Mouse (Mus musculus) kidney, adult 2 months (tissue): ENCODE results near the gene Ublcp1. TPM values are rescaled to one million over a fixed set of nuclear protein-coding genes. Genes with fewer than 3 reads are reported as not detected.

Source experiments
- DNase-seq: peaks from one replicate; pipeline ENCODE4 v3.0.0; 2021
- H3K27ac ChIP-seq: fragments of 200-500 bp; 2 replicates; pipeline ENCODE4 v1.5.1; 2012; ENCODE audit warnings: low read depth, low read length, control low read depth, inconsistent platforms; ENCODE audit not compliant: insufficient read depth
- H3K27me3 ChIP-seq: fragments of 200-500 bp; replicated peaks from 2 replicates; pipeline ENCODE4 v1.6.1; 2012; ENCODE audit warnings: mild to moderate bottlenecking, moderate library complexity, low read length, inconsistent platforms; ENCODE audit not compliant: control insufficient read depth, insufficient read depth
- H3K36me3 ChIP-seq: fragments of 200-500 bp; 2 replicates; pipeline ENCODE4 v1.6.1; 2012; ENCODE audit warnings: mild to moderate bottlenecking, moderate library complexity, low read length, inconsistent platforms; ENCODE audit not compliant: control insufficient read depth, insufficient read depth
- H3K4me1 ChIP-seq: fragments of 200-500 bp; 2 replicates; pipeline ENCODE4 v1.6.1; 2011; ENCODE audit warnings: low read length; ENCODE audit not compliant: control insufficient read depth, insufficient read depth
- H3K4me3 ChIP-seq: fragments of 200-500 bp; 2 replicates; pipeline ENCODE4 v1.5.1; 2011; ENCODE audit warnings: mild to moderate bottlenecking, low read depth, low read length, control low read depth; ENCODE audit not compliant: insufficient read depth
- CTCF ChIP-seq: fragments of 200-500 bp; conservative IDR thresholded peaks from 2 replicates; pipeline ENCODE4 v1.5.1; 2011; ENCODE audit warnings: low read depth, mild to moderate bottlenecking, control low read depth, low read length, moderate library complexity, mixed read lengths; ENCODE audit not compliant: insufficient read depth, insufficient read length
- POLR2A ChIP-seq: fragments of 200-500 bp; IDR thresholded peaks from one replicate; pipeline ENCODE4 v1.6.1; 2011; ENCODE audit warnings: low read depth, low read length, control low read depth
- WGBS: fragments of 180-500 bp; shearing (Covaris S2); methylation state at CpG from one replicate; pipeline ENCODE4 v1.1.7; 2018; 5-methylcytosine and 5-hydroxymethylcytosine counted together
- polyA plus RNA-seq: library from polyadenylated mRNA; depleted of rRNA; stranded (reverse); fragments of >200 nt; gene quantifications from 2 replicates; pipeline ENCODE4 v1.2.3, GENCODE M21; 2012

Ublcp1 gene
- polyA plus RNA-seq, 1 experiment = 18.7 TPM

DNA sequence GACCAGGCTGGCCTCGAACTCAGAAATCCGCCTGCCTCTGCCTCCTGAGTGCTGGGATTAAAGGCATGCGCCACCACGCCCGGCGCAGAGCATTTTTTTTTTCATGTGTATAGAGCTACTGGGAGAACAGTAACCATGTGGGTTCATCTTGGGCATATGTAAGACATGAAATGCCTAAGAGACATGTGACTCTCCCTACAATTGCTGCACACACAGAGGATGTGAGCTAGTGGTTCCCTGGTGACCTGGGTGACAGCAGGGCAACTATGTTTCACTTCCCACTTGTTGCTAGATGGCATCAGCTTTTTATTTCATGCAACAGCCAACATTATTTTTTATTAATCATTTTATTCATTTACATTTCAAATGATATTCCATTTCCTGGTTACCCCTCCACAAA, 32.5 kb downstream of the Ublcp1 start:
- WGBS = 93% methylated on average over 6 of the region's 6 CpGs
- H3K36me3 ChIP-seq = no peaks in the 10 kb centered on the region
- H3K4me3 ChIP-seq = no peak overlapping the region
- H3K27me3 ChIP-seq = no peaks in the 10 kb centered on the region
- no peak for DNase-seq
- no peak for TF ChIP-seq CTCF
- no peak for TF ChIP-seq POLR2A
- H3K27ac ChIP-seq = no peak overlapping the region
- H3K4me1 ChIP-seq = no peaks in the 10 kb centered on the region

GRCm38 (mm10) chr11:44430036-44430435, 40.3 kb downstream of the Ublcp1 start:
- Histone ChIP-seq H3K27me3 (no peaks in the 10 kb centered on the region), H3K36me3 (no peaks in the 10 kb centered on the region), H3K4me1 (no peaks in the 10 kb centered on the region), H3K27ac (no peak overlapping the region), H3K4me3 (no peak overlapping the region)
- TF ChIP-seq CTCF = no peak
- TF ChIP-seq POLR2A = no peak
- no peak for DNase-seq
- 88% methylated on average over 3 of the region's 3 CpGs for WGBS

GRCm38 (mm10) chr11:44427951-44428350, 42.3 kb downstream of the Ublcp1 start:
- no peaks in the 10 kb centered on the region for H3K27me3 ChIP-seq
- 85% methylated on average over 2 of the region's 2 CpGs for WGBS
- H3K4me3 ChIP-seq = no peak overlapping the region
- H3K4me1 ChIP-seq = no peaks in the 10 kb centered on the region
- no peaks in the 10 kb centered on the region for H3K36me3 ChIP-seq
- DNase-seq = no peak
- no peak overlapping the region for H3K27ac ChIP-seq
- no peak for TF ChIP-seq CTCF

DNA sequence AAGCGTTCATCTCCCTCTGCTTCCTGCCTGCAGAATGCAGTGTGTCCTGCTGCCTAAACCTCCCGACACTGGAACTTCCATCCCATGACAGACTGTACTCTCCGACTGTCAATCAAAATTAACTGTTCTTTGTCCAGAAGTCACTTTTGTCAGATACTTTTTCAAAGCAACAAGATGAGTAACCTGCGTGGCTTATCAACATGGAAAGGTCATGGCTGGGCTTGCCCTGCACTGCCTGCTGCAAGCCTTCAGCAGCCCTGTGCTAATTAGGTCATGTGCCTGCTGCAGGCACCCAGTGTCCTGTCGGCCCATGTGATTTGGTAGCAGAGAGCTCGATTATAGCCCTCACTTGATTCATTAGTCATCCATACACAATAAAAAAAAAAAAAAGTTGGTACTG, 44.7 kb downstream of the Ublcp1 start:
- peak; percentile 11 for DNase-seq
- TF ChIP-seq POLR2A (no peak), CTCF (no peak)
- H3K27ac ChIP-seq = no peak overlapping the region
- H3K4me3 ChIP-seq = no peak overlapping the region
- no peaks in the 10 kb centered on the region for H3K27me3 ChIP-seq
- 58% methylated on average over 6 of the region's 6 CpGs for WGBS
- H3K36me3 ChIP-seq = no peaks in the 10 kb centered on the region
- H3K4me1 ChIP-seq = no peaks in the 10 kb centered on the region

DNA sequence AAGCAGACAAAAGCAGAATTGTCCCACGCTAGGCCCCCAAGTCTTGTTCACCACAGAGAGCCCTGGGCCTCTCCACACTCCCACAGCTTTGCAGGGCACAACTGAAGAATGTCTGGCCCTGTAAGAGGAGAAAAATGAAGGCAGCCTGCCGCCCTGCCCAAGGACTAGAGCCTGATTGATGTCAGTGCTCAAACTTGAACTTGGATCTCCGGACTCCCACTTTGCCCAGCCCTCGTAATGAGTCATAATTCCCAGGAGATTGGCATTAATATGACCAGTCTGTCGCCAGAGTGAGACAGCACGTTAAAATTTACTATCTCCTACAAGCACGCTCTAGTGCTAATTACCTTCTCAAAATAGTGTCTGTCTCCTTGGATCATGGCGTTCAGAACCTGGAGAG, 45.3 kb downstream of the Ublcp1 start:
- no peak for DNase-seq
- WGBS = 56% methylated on average over 8 of the region's 8 CpGs
- no peak for TF ChIP-seq POLR2A
- no peak for TF ChIP-seq CTCF

GRCm38 (mm10) chr11:44423955-44424354, 46.3 kb downstream of the Ublcp1 start:
- no peaks in the 10 kb centered on the region for H3K27me3 ChIP-seq
- no peaks in the 10 kb centered on the region for H3K36me3 ChIP-seq
- no peaks in the 10 kb centered on the region for H3K4me1 ChIP-seq
- DNase-seq = no peak
- H3K27ac ChIP-seq = no peak overlapping the region
- no peak overlapping the region for H3K4me3 ChIP-seq
- 62% methylated on average over 5 of the region's 5 CpGs for WGBS
- TF ChIP-seq POLR2A (no peak), CTCF (no peak)

More for the DNA sequence above, 45.3 kb downstream of the Ublcp1 start:
- Histone ChIP-seq H3K4me3 (no peak overlapping the region), H3K4me1 (no peaks in the 10 kb centered on the region), H3K27ac (no peak overlapping the region), H3K27me3 (no peaks in the 10 kb centered on the region), H3K36me3 (no peaks in the 10 kb centered on the region)

- 57% methylated on average over 6 of the region's 6 CpGs for WGBS
- Histone ChIP-seq H3K27me3 (no peaks in the 10 kb centered on the region), H3K27ac (no peak overlapping the region), H3K36me3 (no peaks in the 10 kb centered on the region), H3K4me1 (no peaks in the 10 kb centered on the region), H3K4me3 (no peak overlapping the region)
- TF ChIP-seq POLR2A (no peak), CTCF (no peak)
- DNase-seq = no peak
These were observed 47.0 kb downstream of the Ublcp1 start for GRCm38 (mm10) chr11:44423261-44423660.
